Mouse (Mus musculus) kidney, postnatal 10 days (tissue): ENCODE measurements at regions not wholly inside any gene's neighbourhood (a gene's known extent, or its start where the extent isn't known, plus 50 kb on each side); places are given as distances from the start of the nearest gene placed in this dataset.

ENCODE experiments used
- DNase-seq: peaks from one replicate; pipeline ENCODE4 v3.0.0; 2021; ENCODE audit warnings: mixed read lengths

DNA sequence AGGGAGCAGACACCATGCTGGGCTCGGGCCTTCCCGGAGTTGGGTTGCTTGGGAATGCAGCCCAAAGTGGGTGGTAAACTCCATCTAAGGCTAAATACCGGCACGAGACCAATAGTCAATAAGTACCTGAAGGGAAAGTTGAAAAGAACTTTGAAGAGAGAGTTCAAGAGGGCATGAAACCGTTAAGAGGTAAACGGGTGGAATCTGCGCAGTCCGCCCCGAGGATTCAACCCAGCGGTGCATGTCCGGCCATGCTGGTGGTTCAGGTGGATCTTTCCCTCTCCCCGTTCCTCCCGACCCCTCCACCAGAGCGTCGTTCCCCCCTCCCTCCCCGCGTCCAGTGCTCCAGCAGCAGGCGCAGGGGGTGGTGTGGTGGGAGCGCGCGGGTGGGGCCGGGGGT lies 179.1 kb upstream of the Arhgef26 start:
- DNase-seq, result peak; percentile 75

DNA sequence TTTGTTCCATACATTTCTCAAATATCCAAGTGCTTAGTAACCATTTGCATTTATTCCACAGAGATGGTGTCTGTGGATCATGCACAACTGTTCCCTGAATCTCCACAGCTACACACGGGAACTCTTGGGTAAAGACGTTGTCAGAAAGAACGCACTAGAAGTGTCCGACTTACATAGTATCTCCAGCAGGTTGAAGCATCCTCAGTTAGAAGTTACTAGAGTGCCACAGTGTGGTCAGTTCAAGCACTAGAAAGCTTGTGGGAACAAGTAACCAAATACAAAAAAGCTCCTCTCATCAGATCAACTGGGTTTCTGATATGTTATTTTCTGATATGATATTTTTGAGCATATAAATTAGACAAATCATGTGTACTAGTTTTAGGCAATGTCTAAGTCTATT lies 167.5 kb upstream of the Arhgef26 start:
- DNase-seq, result peak; percentile 8

DNA sequence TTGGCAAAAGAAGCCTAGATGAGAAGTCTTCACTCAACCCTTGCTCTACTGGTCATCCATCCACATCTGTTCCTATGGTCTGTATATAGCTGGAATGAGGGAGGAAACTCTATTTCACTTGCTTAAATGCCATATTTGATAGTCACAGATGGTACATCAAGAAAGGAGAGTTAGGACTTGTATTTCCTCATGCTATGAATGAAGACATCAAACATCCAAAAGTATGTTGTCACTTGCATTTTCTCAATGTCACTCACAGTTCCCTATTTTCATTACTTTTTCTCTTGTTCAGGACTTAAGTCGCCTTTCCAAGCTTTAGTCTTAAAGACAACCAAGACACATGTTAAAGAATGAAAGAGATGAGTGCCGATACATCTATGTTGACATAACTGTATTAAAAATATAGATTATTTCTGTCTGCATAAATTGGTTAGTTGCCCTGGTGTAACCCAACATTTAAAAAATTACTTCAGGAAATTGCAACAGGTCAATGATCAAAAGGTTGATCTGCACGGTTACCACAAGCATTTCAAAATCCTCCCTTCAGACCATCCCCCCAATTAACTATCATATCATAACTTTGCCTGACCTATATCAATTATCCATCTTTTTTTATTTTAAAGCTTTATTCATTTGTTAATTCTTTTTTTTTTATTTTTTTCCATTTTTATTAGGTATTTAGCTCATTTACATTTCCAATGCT lies 150.2 kb upstream of the Arhgef26 start:
- DNase-seq, result no peak

DNA sequence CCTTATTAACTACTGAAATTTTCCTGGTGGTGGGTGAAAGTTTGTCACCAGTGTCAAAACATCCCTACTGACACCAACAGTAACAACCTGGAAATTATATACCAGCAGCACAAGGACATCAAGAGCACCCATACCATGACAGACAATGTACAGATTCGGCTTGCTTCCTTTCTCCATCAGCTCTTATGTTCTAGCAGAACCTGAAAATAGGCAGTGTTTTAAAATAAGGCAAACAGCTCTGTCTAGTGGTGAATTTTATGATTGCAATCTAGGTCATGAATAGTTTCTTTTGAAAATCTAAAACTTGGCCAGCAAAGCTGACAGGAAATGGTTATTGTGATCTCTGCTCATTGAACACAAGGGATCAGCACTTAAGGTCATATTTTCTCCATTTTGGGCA lies 145.7 kb upstream of the Arhgef26 start:
- no peak for DNase-seq

DNA sequence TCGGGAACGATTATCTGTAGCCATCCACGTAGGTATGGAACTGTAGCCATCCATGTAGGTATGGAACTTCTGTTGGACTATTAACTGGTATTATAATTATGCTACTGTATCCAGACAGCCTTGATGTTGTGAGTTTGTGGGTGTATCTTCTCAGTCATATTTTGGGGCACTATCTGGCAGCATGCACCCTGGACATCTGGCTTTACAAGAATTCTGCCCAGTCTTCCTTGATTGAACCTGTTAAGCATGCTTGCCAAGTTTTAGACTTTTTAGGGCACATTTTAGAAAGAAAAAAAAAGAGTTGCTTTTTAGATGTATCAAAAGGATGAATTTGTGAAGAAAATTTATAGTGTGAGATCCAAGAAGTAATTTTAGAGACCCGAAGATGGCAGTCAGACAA lies 143.7 kb upstream of the Arhgef26 start:
- no peak for DNase-seq

DNA sequence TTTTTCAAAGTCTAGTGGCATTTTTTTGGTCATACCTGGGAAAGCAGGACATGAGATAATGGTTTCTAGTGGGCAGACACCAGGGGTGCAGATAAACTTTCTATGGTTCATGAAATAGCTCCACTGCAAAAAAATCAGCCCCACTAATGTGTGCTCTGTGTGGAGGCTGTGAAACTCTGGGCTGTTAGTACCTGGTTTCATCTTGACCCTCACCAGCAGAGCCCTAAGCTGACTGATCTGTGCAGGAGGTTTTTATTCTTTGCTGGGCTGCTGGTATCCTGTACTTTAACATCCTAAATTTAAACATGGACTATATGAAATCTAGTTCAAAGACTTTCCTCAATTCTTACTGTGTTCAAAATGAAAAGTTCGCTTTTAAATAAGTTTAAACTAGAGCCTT lies 141.5 kb upstream of the Arhgef26 start:
- DNase-seq, result no peak

DNA sequence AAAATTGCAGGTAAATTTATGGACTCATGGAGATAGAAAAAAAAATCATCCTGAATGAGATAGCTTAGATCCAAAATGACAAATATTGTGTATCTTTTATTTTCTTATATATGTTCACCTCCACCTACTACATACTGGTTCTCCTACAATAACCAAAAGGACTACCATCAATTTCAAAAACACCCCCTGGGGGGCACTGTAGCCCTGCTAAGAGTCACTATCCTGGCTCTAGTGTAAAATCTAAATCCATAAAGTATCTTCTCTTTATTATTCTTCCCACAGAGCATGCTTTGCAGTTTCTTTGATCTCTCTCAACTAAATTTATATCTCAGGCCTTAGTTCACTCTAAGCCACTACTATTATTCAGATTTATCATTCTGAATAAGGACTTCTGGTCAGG lies 122.3 kb upstream of the Arhgef26 start:
- DNase-seq, result peak; percentile 76

DNA sequence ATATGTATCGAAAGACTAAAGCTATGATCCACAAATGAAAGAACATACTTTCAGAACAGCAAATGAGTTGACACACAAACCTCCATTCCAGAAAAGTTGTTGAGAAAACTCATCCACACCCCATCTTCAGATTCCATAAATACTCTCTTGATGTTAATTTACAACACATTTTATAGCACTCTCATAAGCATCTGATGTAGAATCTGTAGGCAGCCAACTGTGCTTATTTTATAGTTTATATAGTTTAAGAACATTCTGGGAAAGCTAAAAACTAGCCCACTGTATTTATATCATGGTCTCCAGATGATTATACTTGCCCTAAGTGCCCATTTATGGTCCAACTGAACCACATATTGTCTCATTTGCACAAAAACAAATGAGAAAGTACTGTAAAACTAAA lies 120.8 kb upstream of the Arhgef26 start:
- no peak for DNase-seq

DNA sequence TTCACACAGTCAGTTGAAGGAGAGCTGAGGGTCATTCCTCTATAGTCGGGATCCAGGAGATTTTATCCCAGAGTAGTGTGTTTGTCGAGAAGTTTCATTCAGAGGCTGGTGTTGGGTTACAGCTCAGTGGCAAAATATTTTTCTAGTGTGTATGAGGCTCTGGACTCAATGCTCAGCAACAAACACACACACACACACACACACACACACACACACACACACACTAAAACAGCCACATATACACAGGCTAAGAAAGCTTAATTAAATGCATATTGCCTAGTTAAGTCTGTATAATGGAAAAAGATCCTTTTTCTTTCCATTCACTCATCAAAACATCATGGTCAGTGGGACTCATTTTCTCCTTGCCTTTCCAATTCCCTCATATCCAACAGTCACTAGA lies 110.4 kb upstream of the Arhgef26 start:
- no peak for DNase-seq

DNA sequence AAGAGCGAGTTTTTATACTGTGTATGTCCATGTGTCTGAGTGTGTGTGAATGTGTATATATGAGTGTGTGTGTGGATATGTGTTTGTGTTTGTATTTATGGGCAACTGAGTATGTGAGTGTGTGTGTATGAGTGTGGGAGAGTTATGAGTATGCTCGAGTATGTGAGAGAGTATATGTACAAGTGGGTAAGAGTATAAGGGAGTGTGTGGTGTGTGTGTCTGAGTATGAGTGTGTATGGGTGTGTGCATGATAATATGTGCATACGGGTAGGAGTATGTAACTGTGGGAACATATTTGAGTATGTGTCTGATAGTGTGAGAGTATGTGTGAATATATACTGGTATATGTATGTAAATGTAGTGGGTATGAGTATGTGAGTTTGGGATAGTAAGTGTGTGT lies 110.0 kb upstream of the Arhgef26 start:
- no peak for DNase-seq

DNA sequence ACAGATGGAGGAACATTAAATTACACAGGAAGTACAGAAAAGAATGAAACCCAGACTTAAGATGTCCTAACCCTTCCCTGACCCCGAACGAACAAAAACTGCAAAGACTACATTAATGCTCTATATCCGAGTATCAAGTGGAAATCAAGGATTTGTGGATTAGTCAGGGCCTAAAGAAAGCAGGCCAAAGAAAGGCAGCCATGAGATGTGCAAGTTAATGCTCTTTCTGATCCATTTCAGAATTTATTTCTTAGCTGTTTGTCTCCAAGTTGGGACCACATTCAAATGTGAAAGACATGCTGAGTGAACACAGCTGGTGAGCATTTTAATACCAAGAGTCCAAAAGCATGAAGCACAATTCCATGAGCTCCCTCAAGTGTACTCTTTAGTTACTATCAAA lies 97.1 kb upstream of the Arhgef26 start:
- peak; percentile 32 for DNase-seq

DNA sequence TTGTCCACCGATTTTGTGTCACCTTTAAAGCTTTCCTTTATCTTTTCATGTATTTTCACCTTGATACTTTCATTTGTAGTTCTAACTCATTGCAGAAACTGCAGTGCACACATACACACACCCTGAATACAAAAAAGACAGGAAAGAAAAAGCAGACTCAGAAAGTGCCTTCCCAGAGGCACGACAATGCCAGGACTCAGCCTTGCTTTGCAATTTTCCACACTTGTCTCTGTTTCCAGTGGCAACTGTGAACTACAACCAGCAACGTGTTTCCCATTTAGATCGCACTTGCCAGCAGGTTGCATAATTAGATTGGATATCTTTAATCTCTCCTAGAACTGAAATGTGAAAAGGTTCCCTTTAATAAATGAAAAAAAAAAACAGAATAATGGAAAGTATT lies 66.4 kb upstream of the Arhgef26 start:
- DNase-seq, result no peak

DNA sequence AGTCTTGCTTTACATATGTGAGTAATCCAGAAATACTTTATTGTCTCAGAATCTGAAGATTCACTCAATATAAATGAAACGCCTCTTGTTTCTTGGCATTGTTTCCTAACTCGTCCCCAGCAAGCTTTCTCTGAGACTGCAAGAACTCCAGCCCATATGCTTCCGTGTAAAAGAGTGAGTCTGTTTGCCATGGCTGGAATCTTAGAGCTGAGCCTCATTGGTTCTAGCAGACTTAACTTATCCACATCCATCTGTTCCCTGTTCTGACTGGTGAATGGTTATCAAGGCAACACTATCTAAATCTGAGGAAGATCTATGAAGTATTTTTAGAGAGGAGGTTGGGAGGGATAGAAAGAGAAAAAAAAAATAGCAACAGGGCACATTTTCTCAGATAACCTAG lies 59.9 kb upstream of the Arhgef26 start:
- DNase-seq, result no peak

DNA sequence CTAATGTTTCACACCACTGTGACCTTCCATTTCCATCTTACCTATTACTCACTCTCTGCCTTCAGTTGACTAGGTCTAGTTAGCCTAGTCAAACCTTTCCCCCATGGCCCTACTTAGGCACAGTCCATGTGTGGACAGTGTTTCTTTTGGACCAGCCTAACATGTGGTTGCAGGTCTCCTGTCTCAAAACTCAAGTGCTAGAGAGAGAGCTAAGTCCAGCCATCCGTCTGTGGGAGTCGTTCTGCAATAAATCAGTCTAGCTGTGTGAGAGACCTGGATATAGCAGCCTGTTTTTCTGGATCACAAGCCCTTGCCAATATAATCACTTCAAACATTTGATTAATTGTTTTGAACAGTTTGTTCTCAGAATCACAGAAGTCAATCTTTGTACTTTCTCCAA lies 57.2 kb upstream of the Arhgef26 start:
- no peak for DNase-seq
